Mouse (Mus musculus): ENCODE measurements around the gene Herc2. TPM values are rescaled to one million over a fixed set of nuclear protein-coding genes. Genes with fewer than 3 reads are reported as not detected.

Gene Herc2
- polyA plus RNA-seq, 1 experiment from 2014 or later = 45.4 TPM

DNA sequence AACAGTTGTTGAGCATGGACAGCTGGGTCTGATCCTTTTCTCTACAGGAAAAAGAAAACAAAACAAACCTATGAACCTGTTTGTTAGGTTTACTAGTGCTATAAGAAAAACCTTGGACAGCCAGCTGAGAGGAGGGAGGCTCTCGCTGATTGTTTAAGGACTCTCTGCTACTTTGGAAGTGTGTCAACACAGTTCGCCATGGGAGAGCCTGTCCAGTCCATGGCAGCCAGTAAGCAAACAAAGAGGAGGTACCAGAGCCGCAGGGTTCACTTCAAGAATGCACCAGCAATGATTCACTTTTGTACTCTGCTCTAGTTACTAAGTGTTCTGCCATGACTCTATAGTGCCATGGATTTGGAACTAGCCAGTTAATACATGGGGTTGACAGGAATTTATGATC lies 39.1 kb downstream of the Herc2 start:
- Histone ChIP-seq H3K36me3 (ENCODE audit: poor library complexity, severe bottlenecking) (peaks cover 78% of the 10 kb centered on the region), H3K4me3 (no peak overlapping the region), H3K27ac (no peak overlapping the region), H3K4me2 (no peak overlapping the region), H3K27me3 (no peaks in the 10 kb centered on the region), H3K4me1 (no peaks in the 10 kb centered on the region), H3K9me3 (replicated peaks) (no peaks in the 10 kb centered on the region), H3K9ac (no peak overlapping the region)
- ATAC-seq = no peak
- WGBS = 84% methylated on average over 3 of the region's 3 CpGs

DNA sequence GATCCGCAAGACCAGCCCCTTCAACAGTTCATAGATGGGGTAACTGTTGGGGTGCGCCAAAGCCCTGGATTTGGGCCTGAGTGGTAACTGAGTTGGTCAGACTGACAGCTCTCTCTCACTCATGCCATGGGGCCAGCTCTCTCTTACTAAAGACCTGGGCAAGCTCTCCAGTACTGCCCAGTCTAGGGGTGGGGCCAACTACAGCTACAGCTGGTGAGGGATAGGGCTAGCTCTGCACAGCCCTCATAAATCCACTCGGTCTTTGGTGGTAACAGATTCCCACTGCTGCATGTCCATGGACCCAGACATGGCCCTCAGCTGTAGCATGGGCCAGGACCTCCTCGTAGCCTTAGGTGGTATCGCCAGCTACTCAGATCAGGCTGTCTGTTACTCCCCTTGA lies 41.4 kb downstream of the Herc2 start:
- no peaks in the 10 kb centered on the region for H3K9me3 ChIP-seq (replicated peaks)
- no peak overlapping the region for H3K4me3 ChIP-seq
- no peaks in the 10 kb centered on the region for H3K4me1 ChIP-seq
- H3K27me3 ChIP-seq = no peaks in the 10 kb centered on the region
- no peak overlapping the region for H3K9ac ChIP-seq
- no peak overlapping the region for H3K4me2 ChIP-seq
- no peak overlapping the region for H3K27ac ChIP-seq
- peaks cover 82% of the 10 kb centered on the region for H3K36me3 ChIP-seq (ENCODE audit: poor library complexity, severe bottlenecking)
- WGBS = 98% methylated on average over 5 of the region's 5 CpGs
- no peak for ATAC-seq

- H3K4me1 ChIP-seq = 0 out of 2 replicates have a peak, but pooled peaks cover 6% of the 10 kb centered on the region
- H3K27ac ChIP-seq = no peak overlapping the region
- H3K9ac ChIP-seq = no peak overlapping the region
- peaks cover 66% of the 10 kb centered on the region for H3K36me3 ChIP-seq (ENCODE audit: poor library complexity, severe bottlenecking)
- H3K9me3 ChIP-seq (replicated peaks) = no peaks in the 10 kb centered on the region
- WGBS = 46% methylated on average over 5 of the region's 5 CpGs
- no peak overlapping the region for H3K4me2 ChIP-seq
- H3K27me3 ChIP-seq = no peaks in the 10 kb centered on the region
- peak; percentile 55 for ATAC-seq
- H3K4me3 ChIP-seq = no peak overlapping the region
These were observed 52.4 kb downstream of the Herc2 start for GRCm38 (mm10) chr7:56102293-56102847.

- Histone ChIP-seq H3K27me3 (no peaks in the 10 kb centered on the region), H3K36me3 (ENCODE audit: poor library complexity, severe bottlenecking) (peaks cover 52% of the 10 kb centered on the region), H3K4me3 (no peak overlapping the region), H3K4me1 (no peaks in the 10 kb centered on the region), H3K4me2 (no peak overlapping the region), H3K9me3 (replicated peaks) (no peaks in the 10 kb centered on the region), H3K27ac (no peak overlapping the region), H3K9ac (no peak overlapping the region)
- no peak for ATAC-seq
- 92% methylated on average over 6 of the region's 6 CpGs for WGBS
These were observed 63.0 kb downstream of the Herc2 start for GRCm38 (mm10) chr7:56112999-56113398.

DNA sequence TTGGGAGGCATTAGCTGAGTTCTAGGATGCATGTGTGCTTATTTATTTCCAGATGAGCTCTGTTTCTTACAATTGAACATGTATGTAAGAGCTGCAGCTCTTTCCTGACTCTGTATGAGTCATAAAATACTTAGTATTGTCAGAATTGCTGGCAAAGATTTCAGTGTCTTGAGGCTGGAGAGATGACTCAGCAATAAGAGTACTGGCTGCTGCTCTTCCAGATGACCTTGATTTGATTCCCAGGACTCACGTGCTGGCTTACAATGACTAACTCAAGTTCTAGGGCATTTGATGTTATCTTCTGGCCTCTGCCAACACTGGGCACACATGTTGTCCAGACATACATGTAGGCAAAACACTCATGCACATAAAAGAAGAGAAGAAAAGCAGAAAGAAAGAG lies 64.2 kb downstream of the Herc2 start:
- Histone ChIP-seq H3K9me3 (replicated peaks) (no peaks in the 10 kb centered on the region), H3K4me2 (no peak overlapping the region), H3K4me3 (no peak overlapping the region), H3K4me1 (no peaks in the 10 kb centered on the region), H3K36me3 (ENCODE audit: poor library complexity, severe bottlenecking) (peaks cover 44% of the 10 kb centered on the region), H3K9ac (no peak overlapping the region), H3K27ac (no peak overlapping the region), H3K27me3 (no peaks in the 10 kb centered on the region)
- no peak for ATAC-seq
- 96% methylated on average over 1 of the region's 1 CpGs for WGBS

- peaks cover 40% of the 10 kb centered on the region for H3K36me3 ChIP-seq (ENCODE audit: poor library complexity, severe bottlenecking)
- ATAC-seq = no peak
- no peak overlapping the region for H3K9ac ChIP-seq
- no peaks in the 10 kb centered on the region for H3K27me3 ChIP-seq
- H3K4me1 ChIP-seq = no peaks in the 10 kb centered on the region
- H3K27ac ChIP-seq = no peak overlapping the region
- no peaks in the 10 kb centered on the region for H3K9me3 ChIP-seq (replicated peaks)
- no peak overlapping the region for H3K4me3 ChIP-seq
- WGBS = 87% methylated on average over 7 of the region's 7 CpGs
- no peak overlapping the region for H3K4me2 ChIP-seq
These were observed 71.0 kb downstream of the Herc2 start for GRCm38 (mm10) chr7:56120968-56121367.

GRCm38 (mm10) chr7:56121425-56121824 lies 71.4 kb downstream of the Herc2 start:
- 98% methylated on average over 5 of the region's 5 CpGs for WGBS
- Histone ChIP-seq H3K36me3 (ENCODE audit: poor library complexity, severe bottlenecking) (peaks cover 41% of the 10 kb centered on the region), H3K27me3 (no peaks in the 10 kb centered on the region), H3K27ac (no peak overlapping the region), H3K4me3 (no peak overlapping the region), H3K9me3 (replicated peaks) (no peaks in the 10 kb centered on the region), H3K4me2 (no peak overlapping the region), H3K9ac (no peak overlapping the region), H3K4me1 (no peaks in the 10 kb centered on the region)
- no peak for ATAC-seq

DNA sequence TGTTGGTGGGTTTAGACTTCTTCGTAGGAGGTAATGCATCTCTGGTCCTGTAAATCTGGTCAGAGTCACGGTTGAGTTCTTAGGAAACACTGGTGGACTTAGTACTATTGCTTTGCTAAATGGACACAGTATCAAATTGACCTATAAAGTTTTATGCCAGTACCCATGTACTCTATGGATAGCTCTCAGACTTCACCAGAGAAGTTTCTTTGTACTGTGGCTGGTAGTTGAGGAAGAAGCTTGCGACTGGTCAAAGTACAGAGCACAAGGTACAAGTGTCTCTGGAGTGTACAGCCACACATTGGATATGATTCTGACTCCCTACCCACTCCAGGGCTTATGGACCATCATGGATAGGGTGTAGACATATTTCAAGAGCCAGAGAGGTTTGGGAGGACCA lies 78.1 kb downstream of the Herc2 start:
- H3K27me3 ChIP-seq = no peaks in the 10 kb centered on the region
- WGBS = 97% methylated on average over 3 of the region's 3 CpGs
- no peak overlapping the region for H3K4me2 ChIP-seq
- H3K9me3 ChIP-seq (replicated peaks) = no peaks in the 10 kb centered on the region
- no peak for ATAC-seq
- H3K4me3 ChIP-seq = no peak overlapping the region
- no peaks in the 10 kb centered on the region for H3K4me1 ChIP-seq
- H3K27ac ChIP-seq = no peak overlapping the region
- peaks cover 50% of the 10 kb centered on the region for H3K36me3 ChIP-seq (ENCODE audit: poor library complexity, severe bottlenecking)
- H3K9ac ChIP-seq = no peak overlapping the region

- no peak for ATAC-seq
- 96% methylated on average over 3 of the region's 3 CpGs for WGBS
These were observed 79.6 kb downstream of the Herc2 start for GRCm38 (mm10) chr7:56129577-56129976.

DNA sequence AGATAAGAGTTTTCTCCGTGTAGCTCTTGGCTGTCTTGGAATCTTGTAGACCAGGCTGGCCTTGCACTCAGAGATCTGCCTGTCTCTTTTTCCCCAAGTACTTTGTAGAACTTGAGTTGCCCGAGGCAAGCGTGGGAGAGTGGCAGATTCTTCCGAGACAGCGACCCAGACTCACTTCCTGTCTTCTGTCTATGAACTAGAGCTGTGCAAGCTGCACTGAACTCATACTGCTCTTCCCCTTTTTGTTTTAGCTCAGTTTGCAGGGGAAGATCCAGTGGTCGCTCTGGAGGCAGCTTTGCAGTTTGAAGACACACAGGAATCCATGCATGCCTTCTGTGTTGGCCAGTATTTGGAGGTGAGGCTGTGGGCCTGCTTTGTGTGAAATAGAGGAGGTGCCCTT lies 81.6 kb downstream of the Herc2 start:
- no peaks in the 10 kb centered on the region for H3K9me3 ChIP-seq (replicated peaks)
- 87% methylated on average over 6 of the region's 6 CpGs for WGBS
- H3K27ac ChIP-seq = no peak overlapping the region
- ATAC-seq = no peak
- no peaks in the 10 kb centered on the region for H3K27me3 ChIP-seq
- no peaks in the 10 kb centered on the region for H3K4me1 ChIP-seq
- H3K9ac ChIP-seq = no peak overlapping the region
- peaks cover 60% of the 10 kb centered on the region for H3K36me3 ChIP-seq (ENCODE audit: poor library complexity, severe bottlenecking)
- no peak overlapping the region for H3K4me2 ChIP-seq
- H3K4me3 ChIP-seq = no peak overlapping the region

More at GRCm38 (mm10) chr7:56129577-56129976, 79.6 kb downstream of the Herc2 start:
- Histone ChIP-seq H3K4me2 (no peak overlapping the region), H3K36me3 (ENCODE audit: poor library complexity, severe bottlenecking) (peaks cover 57% of the 10 kb centered on the region), H3K4me3 (no peak overlapping the region), H3K27ac (no peak overlapping the region), H3K27me3 (no peaks in the 10 kb centered on the region), H3K4me1 (no peaks in the 10 kb centered on the region), H3K9me3 (replicated peaks) (no peaks in the 10 kb centered on the region), H3K9ac (no peak overlapping the region)

GRCm38 (mm10) chr7:56138706-56139105 lies 88.7 kb downstream of the Herc2 start:
- WGBS = 95% methylated on average over 7 of the region's 7 CpGs
- ATAC-seq = no peak
- Histone ChIP-seq H3K4me3 (no peak overlapping the region), H3K36me3 (ENCODE audit: poor library complexity, severe bottlenecking) (peaks cover 63% of the 10 kb centered on the region), H3K9me3 (replicated peaks) (no peaks in the 10 kb centered on the region), H3K9ac (no peak overlapping the region), H3K4me2 (no peak overlapping the region), H3K27ac (no peak overlapping the region), H3K27me3 (no peaks in the 10 kb centered on the region), H3K4me1 (no peaks in the 10 kb centered on the region)

- Histone ChIP-seq H3K4me3 (no peak overlapping the region), H3K27me3 (no peaks in the 10 kb centered on the region), H3K36me3 (ENCODE audit: poor library complexity, severe bottlenecking) (peaks cover 62% of the 10 kb centered on the region), H3K4me1 (no peaks in the 10 kb centered on the region), H3K4me2 (no peak overlapping the region), H3K27ac (no peak overlapping the region), H3K9me3 (replicated peaks) (no peaks in the 10 kb centered on the region), H3K9ac (no peak overlapping the region)
- no peak for ATAC-seq
- 97% methylated on average over 3 of the region's 3 CpGs for WGBS
These were observed 96.4 kb downstream of the Herc2 start for GRCm38 (mm10) chr7:56146424-56146823.

GRCm38 (mm10) chr7:56148925-56149324 lies 98.9 kb downstream of the Herc2 start:
- no peak overlapping the region for H3K4me3 ChIP-seq
- no peak overlapping the region for H3K4me2 ChIP-seq
- no peak for ATAC-seq
- peaks cover 74% of the 10 kb centered on the region for H3K36me3 ChIP-seq (ENCODE audit: poor library complexity, severe bottlenecking)
- H3K27me3 ChIP-seq = no peaks in the 10 kb centered on the region
- no peaks in the 10 kb centered on the region for H3K4me1 ChIP-seq
- no peak overlapping the region for H3K27ac ChIP-seq
- H3K9ac ChIP-seq = no peak overlapping the region
- no peaks in the 10 kb centered on the region for H3K9me3 ChIP-seq (replicated peaks)
- 95% methylated on average over 7 of the region's 7 CpGs for WGBS
